Mouse (Mus musculus): ENCODE data around the gene Lsm2. TPM values are rescaled to one million over a fixed set of nuclear protein-coding genes. Genes with fewer than 3 reads are reported as not detected.
"Not testable (repeated sequence)": the region's sequence is repeated elsewhere in the genome, so short reads cannot be mapped to it uniquely, and the experiment has no call there.

Lsm2 gene
- 9.3 to 13.9 TPM (median 10.6 TPM) in 3 replicates for total RNA-seq (2017)

DNA sequence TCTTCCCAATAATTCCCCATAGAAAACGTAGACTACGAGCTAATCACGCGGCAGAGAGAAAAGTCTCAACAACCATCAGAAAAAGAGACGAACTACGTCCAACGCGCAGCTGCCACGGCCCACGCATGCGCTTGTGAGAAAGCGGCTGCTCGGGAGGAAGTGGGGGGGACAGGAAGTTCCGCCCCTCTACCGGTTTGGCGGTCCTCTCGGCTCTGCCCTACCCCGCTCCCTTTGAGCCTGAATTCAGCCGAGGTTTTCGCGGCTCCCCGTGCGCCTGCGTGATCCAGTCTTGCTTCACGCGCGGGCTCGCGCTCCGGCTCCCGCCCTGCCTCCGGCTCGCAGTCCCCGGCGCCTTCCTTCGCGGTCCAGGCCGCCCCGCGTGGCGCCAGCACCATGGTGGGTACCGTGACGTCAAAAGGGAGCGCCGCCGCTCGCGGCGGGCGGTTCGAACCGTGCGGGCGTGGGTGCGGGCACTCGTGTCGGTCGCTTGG is at the start of gene Lsm2:
Gene Lsm2, plus strand, starts transcription at position 173 of the 491 bp plus-strand sequence.
- peak; percentile 93 for ATAC-seq (replicated peaks; ENCODE audit: insufficient number of reproducible peaks, low FRiP score, low TSS enrichment, poor library complexity, severe bottlenecking)

DNA sequence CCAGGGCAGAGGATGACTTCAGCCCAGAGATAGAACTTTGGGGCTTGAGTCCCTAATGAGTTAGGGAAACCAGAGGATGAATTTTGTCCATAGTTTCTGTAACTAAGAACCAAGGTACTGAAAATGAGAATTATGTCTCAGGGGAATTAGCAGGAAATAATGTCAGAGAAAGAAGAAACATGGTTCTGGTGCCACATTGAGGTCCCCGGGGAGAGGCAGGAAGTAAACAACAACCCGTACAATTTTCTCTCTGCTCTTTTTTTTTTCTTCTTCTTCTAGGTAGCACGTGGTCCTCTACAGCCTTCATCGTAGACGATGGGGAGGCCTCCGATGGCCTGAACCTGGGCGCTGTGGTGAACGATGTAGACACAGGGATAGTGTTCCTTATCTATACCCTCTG is 49.4 kb upstream of the Lsm2 start:
- ATAC-seq (replicated peaks; ENCODE audit: insufficient number of reproducible peaks, low FRiP score, low TSS enrichment, poor library complexity, severe bottlenecking) = no peak

DNA sequence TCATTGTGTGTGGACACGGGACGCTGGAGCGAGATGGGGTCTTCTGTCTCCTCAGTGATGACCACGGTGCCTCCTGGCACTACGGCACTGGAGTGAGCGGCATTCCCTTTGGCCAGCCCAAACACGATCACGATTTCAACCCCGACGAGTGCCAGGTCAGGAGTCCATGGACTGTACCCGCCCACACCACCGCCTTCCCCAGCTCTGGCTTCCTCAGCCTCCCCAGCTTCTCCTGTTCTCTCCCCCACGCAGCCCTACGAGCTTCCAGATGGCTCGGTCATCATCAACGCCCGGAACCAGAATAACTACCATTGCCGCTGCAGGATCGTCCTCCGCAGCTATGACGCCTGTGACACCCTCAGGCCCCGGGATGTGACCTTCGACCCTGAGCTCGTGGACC is 47.6 kb upstream of the Lsm2 start:
- no peak for ATAC-seq (replicated peaks; ENCODE audit: insufficient number of reproducible peaks, low FRiP score, low TSS enrichment, poor library complexity, severe bottlenecking)

DNA sequence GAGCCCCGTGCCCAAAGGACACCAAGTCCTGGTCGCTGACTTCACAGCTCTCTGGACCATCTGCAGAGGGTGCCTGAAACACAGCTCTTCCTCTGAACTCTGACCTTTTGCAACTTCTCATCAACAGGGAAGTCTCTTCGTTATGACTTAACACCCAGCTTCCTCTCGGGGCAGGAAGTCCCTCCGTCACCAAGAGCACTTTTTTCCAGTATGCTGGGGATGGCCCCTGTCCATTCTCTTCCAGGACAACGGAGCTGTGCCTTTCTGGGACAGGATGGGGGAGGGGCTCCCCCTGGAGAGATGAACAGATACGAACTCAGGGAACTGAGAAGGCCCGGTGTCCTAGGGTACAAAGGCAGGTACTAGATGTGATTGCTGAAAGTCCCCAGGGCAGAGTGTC is 46.8 kb upstream of the Lsm2 start:
- peak; percentile 54 for ATAC-seq (replicated peaks; ENCODE audit: insufficient number of reproducible peaks, low FRiP score, low TSS enrichment, poor library complexity, severe bottlenecking)

DNA sequence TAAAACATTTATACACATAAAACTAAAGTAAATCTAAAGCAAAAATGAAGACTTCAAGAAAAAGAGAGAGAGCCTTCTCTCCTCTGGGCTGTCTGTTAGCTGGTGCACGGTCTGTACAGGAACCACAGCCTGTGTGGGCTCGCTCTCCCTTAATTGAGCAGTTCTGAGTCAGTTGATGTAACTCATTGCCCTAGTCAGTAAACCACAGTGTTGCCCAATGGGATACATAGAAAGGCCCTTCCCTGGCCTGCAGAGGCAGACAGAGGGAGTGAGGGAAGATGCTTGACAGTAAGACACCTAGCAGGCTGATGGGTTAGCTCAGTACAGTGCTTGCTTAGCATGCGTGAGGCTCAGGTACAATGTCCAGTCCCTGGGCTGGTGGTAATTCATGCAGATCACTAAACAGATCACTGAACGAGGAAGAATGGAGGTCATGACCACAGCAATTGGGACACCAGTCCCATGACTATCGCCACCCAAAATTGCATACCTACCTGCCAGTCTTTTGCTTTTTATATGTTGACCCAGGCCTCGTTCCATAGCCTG is 43.6 kb upstream of the Lsm2 start:
- ATAC-seq (replicated peaks; ENCODE audit: insufficient number of reproducible peaks, low FRiP score, low TSS enrichment, poor library complexity, severe bottlenecking) = peak; percentile 64

DNA sequence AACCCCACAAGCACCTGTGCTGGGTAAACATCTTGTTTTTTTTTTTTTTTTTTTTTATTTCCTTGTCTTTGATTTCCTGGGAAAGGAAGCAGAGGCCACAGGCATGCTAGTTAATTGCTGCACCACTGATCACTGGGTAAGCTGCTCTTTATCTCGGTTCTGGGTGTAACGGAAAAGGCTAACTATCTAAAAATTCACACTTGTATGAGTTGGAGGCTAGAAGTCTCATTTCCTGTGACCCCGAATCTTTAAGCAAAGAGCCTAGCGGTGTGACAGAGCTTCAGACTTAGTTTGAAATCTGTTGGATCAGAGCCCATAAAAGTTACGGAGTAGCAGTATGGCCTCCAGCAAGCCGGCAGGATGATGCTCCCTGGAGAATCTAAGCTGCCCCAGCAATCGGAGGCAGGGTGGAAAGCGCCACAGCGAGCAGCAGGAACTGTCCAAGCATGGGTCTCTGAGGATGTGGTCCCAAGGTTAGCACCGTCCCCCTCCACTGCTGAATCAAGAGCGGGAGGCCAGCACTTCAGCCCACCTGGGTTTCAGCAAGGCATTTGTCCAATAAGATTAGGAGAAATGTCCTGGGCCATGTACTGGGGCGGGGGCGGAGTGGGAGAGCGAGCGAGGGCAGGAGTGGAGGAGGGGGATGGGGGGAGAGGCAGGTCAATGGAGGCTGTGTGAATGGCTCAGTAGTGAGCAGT is 40.2 kb upstream of the Lsm2 start:
- ATAC-seq (replicated peaks; ENCODE audit: insufficient number of reproducible peaks, low FRiP score, low TSS enrichment, poor library complexity, severe bottlenecking) = no peak

DNA sequence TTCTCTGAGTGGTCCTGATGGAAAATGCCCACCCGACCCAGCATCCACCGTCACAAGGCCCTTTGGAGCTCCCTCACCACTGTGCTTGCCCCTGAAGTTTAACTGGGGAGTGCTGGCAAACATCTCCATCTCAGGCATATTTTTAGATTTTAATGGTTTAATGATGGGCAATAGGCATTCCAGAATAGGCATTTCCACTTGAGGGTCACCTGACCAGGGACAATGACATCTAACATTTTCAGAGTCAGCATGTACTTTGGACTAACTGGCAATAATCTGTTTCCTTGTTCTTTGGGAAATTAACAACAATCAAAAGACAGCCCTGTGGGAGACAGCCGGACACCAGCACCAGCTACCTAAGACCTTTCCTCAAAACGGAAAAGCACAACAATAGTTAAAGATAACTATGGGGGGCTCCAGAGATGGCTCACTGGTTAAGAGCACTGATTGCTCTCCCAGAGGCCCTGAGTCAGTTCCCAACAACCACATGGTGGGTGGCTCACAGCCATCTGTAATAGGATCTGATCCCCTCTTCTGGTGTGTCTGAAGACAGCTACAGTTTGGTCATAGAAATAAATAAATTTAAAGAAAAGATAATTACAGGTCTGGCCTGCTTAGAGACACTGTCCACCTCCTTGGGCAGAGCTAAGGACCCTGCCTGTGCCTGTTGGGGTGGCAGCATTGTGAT is 38.4 kb upstream of the Lsm2 start:
- ATAC-seq (replicated peaks; ENCODE audit: insufficient number of reproducible peaks, low FRiP score, low TSS enrichment, poor library complexity, severe bottlenecking) = no peak

DNA sequence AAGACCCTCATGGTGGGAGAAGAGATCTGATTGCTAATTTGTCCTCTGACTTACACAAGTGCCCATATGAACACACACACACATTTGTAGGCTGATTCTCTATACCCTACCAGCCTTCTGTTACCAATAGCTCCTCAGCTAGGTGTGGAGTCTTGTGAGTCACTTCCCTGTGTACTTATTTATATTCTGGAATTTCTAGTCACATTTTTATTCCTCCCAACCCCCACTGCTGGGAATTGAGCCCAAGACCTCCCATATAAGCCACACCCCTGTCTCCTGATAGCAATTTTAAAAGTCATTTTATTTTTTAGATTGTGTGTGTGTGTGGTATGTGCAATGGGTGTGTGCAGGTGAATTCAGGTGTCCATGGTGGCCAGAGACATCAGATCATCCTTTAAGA is 37.3 kb upstream of the Lsm2 start:
- no peak for ATAC-seq (replicated peaks; ENCODE audit: insufficient number of reproducible peaks, low FRiP score, low TSS enrichment, poor library complexity, severe bottlenecking)

DNA sequence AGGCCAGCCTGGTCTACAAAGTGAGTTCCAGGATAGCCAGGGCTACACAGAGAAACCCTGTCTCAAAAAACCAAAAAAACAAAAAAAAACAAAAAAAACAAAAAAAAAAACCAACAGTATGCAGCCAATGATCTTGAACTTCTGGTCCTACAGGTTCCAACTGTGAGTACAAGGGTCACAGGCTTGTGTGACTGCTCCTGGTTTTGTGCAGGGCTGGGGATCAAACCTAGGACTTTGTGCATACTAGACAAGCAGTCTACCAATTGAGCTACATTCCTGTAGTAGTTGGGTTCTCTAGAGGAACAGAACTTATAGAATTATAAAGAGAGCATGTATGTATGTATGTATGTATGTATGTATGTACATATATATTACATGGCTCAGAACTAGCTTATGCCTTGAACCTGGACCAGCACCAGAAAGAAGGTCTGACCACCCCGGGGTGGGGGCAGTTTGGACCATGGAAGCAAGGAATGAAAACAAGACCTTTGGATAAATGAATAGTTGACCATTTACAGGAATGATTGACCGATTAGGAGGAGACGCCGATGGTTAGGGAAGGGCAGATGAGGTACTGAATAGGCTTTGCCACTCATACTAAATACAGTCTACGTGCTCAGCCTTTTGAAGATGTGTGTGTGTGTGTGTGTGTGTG is 35.0 kb upstream of the Lsm2 start:
- ATAC-seq (replicated peaks; ENCODE audit: insufficient number of reproducible peaks, low FRiP score, low TSS enrichment, poor library complexity, severe bottlenecking) = no peak

DNA sequence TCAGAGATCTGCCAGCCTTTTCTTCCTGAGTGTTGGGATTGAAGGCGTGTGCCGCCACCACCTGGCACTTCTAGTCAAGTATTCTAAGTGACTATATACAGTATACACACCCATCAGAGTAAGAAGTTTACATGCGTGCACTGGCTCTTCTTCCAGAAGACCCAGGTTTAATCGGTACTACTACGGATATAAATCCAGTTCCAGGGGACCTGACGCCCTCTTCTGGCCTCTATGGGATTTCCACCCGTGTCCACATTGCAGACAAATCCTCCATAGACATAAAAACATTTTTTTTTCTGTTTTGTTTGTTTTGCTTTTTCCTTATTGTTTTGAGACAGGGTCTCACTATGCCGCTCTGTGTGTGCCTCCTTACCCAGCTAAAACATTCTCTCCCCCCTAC is 34.1 kb upstream of the Lsm2 start:
- 0 out of 2 replicates have a peak, but pooled peaks have one; percentile 38 for ATAC-seq (replicated peaks; ENCODE audit: insufficient number of reproducible peaks, low FRiP score, low TSS enrichment, poor library complexity, severe bottlenecking)

DNA sequence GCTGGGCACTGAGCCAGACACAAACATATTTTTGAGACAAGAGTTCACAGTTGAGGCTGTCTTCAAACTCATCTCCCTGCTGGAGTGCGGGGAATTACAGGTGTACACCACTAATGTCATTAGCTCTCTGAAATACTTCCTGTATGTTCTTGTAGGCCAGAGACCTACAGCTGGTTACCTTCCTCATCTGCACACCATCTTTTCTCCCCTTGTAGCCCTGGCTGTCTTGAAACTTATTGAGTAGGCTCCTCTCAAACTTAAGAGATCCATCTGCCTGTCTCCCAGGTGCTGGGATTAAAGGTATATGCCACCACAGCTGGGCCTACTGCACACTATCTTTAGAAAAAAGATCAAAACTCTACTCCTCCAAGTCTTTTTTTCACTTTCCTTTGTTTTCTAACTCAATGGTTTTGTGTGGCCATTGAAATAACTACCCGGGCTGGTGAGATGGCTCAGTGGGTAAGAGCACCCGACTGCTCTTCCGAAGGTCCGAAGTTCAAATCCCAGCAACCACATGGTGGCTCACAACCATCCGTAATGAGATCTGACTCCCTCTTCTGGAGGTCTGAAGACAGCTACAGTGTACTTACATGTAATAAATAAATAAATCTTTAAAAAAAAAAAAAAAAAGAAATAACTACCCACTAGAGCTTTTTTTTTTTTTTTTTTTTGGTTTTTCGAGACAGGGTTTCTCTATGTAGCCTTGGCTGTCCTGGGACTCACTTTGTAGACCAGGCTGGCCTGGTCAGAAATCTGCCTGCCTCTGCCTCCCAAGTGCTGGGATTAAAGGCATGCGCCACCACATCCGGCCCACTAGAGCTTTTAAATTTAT is 32.7 kb upstream of the Lsm2 start:
- not testable (repeated sequence) for ATAC-seq (replicated peaks; ENCODE audit: insufficient number of reproducible peaks, low FRiP score, low TSS enrichment, poor library complexity, severe bottlenecking)

DNA sequence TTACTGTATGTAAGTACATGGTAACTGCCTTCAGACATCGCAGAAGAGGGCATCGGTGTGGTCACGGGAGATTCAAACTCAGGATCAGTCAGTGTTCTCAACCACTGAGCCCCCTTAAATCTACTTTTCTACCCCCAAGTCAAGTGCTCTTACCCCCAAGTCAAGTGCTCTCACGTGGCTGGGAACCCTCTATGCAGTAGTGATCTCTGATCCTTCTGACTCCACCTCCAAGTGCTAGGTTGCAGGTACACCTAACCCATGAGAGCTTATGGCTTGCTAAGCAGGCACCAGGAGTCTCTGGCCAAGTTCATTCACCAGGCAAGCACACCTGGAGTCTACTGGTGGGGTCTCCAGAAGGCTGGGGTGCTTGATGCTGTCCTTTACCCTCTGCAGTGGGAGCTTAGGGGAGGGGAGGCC is 32.1 kb upstream of the Lsm2 start:
- ATAC-seq (replicated peaks; ENCODE audit: insufficient number of reproducible peaks, low FRiP score, low TSS enrichment, poor library complexity, severe bottlenecking) = no peak

DNA sequence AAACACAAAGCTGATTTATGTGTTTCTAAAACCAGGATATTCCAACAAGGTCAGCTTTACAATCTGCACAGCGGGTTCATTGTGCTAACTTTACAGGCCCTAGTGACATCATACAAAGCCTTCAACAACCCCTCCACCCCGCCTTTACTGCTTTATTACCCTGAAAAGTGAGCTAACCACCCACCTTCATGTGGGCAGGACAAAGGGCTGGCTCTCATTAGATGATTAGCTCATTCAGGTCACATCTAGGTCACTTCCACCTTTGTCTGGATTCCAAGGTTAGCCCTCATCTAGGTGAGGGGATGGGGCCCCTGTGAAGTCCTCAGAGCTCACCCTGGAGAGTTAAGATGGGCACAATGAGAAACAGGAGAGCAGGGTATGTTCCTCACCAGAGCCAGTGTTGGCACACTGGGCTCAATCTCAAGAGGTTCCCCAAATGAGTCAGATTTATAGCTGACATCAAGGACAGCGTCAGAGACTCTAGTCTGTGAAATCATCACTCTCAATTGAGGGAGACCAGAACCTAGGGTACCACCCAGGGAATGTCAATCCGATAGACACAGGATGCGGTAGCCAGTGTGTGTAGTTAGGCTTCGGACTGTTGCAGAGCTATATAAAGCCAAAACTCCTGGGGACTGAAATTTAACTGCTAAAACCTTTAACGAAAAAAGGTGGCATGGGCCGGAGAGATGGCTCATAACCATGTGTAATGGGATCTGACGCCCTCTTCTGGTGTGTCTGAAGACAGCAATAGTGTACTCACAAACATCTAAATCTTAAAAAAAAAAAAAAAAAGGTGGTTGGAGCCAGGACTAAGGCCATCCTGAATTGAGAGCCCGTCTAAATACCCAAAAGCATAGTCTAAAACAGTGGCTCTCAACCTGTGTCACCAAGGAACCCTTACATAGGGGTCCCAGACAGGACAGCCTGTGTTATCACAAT is 30.9 kb upstream of the Lsm2 start:
- ATAC-seq (replicated peaks; ENCODE audit: insufficient number of reproducible peaks, low FRiP score, low TSS enrichment, poor library complexity, severe bottlenecking) = no peak

DNA sequence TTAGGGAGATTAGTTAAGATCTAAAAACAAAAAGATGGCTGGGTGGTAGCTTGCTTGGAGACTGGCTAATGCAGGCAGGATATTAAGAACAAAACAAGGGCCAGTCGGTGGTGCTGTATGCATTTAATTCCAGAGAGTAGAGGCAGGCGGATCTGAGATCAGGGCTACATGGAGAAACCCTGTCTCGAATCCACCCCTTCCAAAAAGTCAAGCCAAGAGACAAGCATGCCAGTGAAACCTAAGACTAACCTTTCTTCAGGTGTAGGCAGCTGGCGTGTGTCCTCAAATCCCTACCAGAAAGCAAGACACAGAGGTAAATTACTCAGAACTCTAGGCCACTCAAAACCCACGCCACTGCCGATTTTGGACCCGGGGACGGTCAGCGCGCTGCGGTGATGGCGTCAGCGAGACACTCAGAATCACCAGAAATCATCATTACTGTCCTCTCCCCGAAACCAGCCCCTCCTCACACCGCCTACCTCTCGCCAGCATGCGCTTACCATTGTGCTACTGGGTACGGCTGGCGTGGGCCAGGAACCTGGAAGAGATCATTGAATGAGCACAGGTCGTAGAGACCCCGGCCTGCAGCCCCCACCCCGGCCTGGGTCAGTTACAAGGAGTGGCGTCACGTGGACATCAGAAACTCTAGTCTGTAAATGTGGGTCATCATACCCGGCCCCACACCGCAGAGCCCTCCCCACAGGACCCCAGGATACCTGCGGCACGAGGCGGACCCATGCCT is 29.9 kb upstream of the Lsm2 start:
- 0 out of 2 replicates have a peak, but pooled peaks have one; percentile 5 for ATAC-seq (replicated peaks; ENCODE audit: insufficient number of reproducible peaks, low FRiP score, low TSS enrichment, poor library complexity, severe bottlenecking)

DNA sequence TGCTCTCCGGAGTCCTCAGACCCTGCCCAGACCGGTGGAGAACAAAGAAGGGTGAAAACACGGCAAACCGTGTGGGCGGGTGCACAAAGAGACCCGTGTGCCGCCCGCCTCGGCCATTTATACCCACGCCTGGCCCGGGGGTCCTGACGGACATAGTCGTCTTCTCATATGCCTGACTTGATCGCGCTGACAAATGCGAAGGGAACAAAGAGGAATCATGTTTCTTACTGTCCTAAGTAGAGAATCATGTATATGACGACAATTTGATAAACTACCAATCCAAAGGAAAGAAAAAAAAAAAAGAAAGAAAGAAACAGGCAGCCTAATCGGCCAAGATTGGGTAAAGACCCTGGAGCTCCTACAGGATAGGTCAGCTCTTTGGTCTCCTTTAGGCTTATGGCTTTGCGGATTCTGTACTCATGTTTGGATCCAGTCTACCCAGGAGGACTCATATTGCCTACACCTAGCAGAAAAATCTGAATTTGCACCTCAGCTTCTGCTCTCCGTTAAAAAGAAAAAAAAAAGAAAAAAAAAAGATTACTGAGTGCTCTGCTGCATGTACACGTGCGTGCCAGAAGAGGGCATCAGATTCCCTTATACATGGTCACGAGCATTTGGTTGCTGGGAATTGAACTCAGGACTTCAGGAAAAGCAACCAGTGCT is 29.2 kb upstream of the Lsm2 start:
- ATAC-seq (replicated peaks; ENCODE audit: insufficient number of reproducible peaks, low FRiP score, low TSS enrichment, poor library complexity, severe bottlenecking) = peak; percentile 73

DNA sequence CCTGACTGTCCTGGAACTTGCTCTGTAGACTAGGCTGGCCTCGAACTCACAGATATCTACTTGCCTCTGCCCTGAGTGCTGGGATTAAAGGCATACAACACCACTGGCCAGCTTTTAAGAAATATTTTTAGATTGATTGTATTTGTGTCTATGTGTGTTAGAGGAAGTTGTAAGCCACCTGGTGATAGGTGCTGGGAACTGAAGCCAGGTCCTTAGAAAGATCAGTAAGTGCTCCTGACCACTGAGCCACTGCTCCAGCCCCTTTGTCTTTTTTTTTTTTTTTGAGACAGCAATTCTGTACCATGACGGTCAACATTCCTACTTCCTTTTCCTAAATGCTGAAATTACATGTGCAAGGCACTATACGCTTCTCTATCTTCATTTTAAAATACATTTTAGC is 28.4 kb upstream of the Lsm2 start:
- ATAC-seq (replicated peaks; ENCODE audit: insufficient number of reproducible peaks, low FRiP score, low TSS enrichment, poor library complexity, severe bottlenecking) = no peak

All from monocyte, adult 5-6 weeks (primary cell).